Comparison of ENCODE assay signal across 1 mouse cellular context in genomic region chr7:18840386-18841173, GRCm38 (mm10).
TF ChIP-seq lines count a peak whose summit lies in the region.

No protein-coding gene starts in this region.

TF ChIP-seq in CH12.LX, 34 proteins besides CTCF, POLR2A, EP300 and RAD21 (continued from another document):
- no peak for TF ChIP-seq IRF4 (IDR thresholded peaks at IDR 0.05; ENCODE audit: low read depth, low read length)
- TF ChIP-seq ZKSCAN1 (IDR thresholded peaks at IDR 0.05; ENCODE audit: borderline replicate concordance, low read depth, low read length), result no peak
- no peak for TF ChIP-seq NRF1 (IDR thresholded peaks at IDR 0.05; ENCODE audit: low read depth, low read length)
- TF ChIP-seq BHLHE40 (IDR thresholded peaks at IDR 0.05; ENCODE audit: low read depth, low read length), result no peak
- TF ChIP-seq ZNF384 (IDR thresholded peaks at IDR 0.05; ENCODE audit: low read depth, low read length), result no peak
- TF ChIP-seq UBTF (IDR thresholded peaks at IDR 0.05; ENCODE audit: low read depth, low read length), result no peak
- no peak for TF ChIP-seq SIN3A (IDR thresholded peaks at IDR 0.05; ENCODE audit: low read length)
- no peak for TF ChIP-seq MXI1 (IDR thresholded peaks at IDR 0.05; ENCODE audit: low read depth, low read length)
- no peak for TF ChIP-seq MAZ (IDR thresholded peaks at IDR 0.05; ENCODE audit: low read depth, low read length)
- no peak for TF ChIP-seq NELFE (IDR thresholded peaks at IDR 0.05; ENCODE audit: low read depth, low read length)
- TF ChIP-seq ELF1 (IDR thresholded peaks at IDR 0.05; ENCODE audit: low read depth, low read length), result no peak
- no peak for TF ChIP-seq TCF12 (IDR thresholded peaks at IDR 0.05; ENCODE audit: low read depth, low read length)
- no peak for TF ChIP-seq HCFC1 (IDR thresholded peaks at IDR 0.05; ENCODE audit: low read depth, low read length)
